Mouse (Mus musculus) right cerebral cortex, postnatal 36 days (tissue): ENCODE measurements around the gene Plekhf1.

Experiments
- DNase-seq, 2 experiments: peaks; one replicate each; pipeline ENCODE4 v3.0.0; 2022; ENCODE audit warnings: low spot score in 2 of 2, mixed read lengths in 1 of 2

Gene Plekhf1

GRCm38 (mm10) chr7:38188281-38189075 lies 39.3 kb downstream of the Plekhf1 start:
- no peak for DNase-seq

- no peak for DNase-seq
These were observed 40.0 kb downstream of the Plekhf1 start for GRCm38 (mm10) chr7:38187796-38188195.

GRCm38 (mm10) chr7:38186861-38187260 lies 41.0 kb downstream of the Plekhf1 start:
- no peak for DNase-seq

- DNase-seq: no peak
These were observed 43.0 kb downstream of the Plekhf1 start for GRCm38 (mm10) chr7:38184786-38185185.

- no peak for DNase-seq
These were observed 43.4 kb downstream of the Plekhf1 start for GRCm38 (mm10) chr7:38184418-38184745.

GRCm38 (mm10) chr7:38183709-38184417 lies 44.0 kb downstream of the Plekhf1 start:
- DNase-seq: peak; percentile 79 to 84

GRCm38 (mm10) chr7:38182962-38183687 lies 44.7 kb downstream of the Plekhf1 start, which contains the start of gene 1600014C10Rik:
1600014C10Rik (plus strand) TSS chr7:38183217.
- no peak for DNase-seq

GRCm38 (mm10) chr7:38182596-38182961 lies 45.2 kb downstream of the Plekhf1 start:
- peak; percentile 62 to 66 for DNase-seq

- DNase-seq: no peak
These were observed 46.5 kb downstream of the Plekhf1 start for GRCm38 (mm10) chr7:38181366-38181765.

- DNase-seq: no peak
These were observed 47.9 kb downstream of the Plekhf1 start for GRCm38 (mm10) chr7:38179896-38180295.

- no peak for DNase-seq
These were observed 51.8 kb downstream of the Plekhf1 start for GRCm38 (mm10) chr7:38176056-38176455.

- DNase-seq: peak; percentile 54 to 58
These were observed 53.3 kb downstream of the Plekhf1 start for GRCm38 (mm10) chr7:38174321-38175148.

- no peak for DNase-seq
These were observed 53.9 kb downstream of the Plekhf1 start for GRCm38 (mm10) chr7:38173871-38174270.

- DNase-seq: peak; percentile 68 to 77
These were observed 60.1 kb downstream of the Plekhf1 start for GRCm38 (mm10) chr7:38167724-38168141.
